Mouse (Mus musculus): ENCODE data around the gene Rtl1.
A peak's percentile ranks its signal among the peaks of the same experiment; 100 is the strongest.

Rtl1 gene

DNA sequence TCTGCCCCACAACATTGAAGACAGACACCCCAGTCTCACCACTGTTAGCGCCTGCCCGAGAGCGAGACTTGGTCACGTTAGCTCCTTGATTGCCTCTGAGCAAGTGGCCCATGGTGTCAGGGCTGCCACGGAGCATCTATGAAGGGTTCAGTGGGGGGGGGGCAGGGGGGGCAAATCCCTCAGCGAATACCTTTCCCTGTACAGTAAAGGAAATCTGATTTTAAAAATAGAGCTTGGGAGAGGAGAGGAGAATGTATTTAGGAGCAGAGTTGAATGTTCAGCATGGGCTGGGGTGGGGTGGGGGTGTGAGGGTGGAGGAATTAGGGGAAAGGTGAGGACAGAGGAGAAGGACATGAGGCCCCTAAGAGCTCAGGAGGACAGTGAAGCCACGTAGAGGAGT, at the start of gene Rtl1:
Rtl1 (minus strand) TSS at position 101 of the 400 bp plus-strand sequence.
- no peak for ATAC-seq (ENCODE audit: low TSS enrichment)

DNA sequence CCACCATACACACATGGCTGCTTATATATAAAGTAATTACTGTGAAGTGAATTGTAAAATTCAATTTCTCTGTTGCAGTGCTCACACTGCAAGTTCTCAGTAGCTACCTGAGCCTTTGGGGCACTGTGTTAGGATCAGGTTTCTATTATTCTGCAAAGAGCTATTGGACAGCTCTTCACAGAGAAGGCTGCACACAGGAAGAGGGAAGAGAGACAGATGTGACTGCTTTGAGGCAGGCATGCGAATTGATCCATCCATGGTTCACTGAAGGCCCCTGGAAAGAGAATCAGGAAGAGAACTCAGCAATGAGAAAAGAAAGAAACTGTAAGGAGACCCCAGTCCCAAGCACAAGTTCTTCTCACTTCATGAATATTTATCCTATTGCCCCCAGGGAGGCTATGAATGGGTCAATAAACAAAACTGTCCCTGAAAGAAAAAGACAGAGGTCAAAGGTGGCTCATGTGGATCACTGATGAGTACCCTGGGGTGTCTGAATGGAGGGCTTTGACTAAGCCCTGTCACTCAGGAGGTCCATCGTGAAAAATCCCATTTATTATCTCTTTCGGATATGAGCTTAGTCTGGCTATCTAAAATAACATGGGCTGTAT, 40.5 kb upstream of the Rtl1 start:
- ATAC-seq (ENCODE audit: low TSS enrichment): no peak

DNA sequence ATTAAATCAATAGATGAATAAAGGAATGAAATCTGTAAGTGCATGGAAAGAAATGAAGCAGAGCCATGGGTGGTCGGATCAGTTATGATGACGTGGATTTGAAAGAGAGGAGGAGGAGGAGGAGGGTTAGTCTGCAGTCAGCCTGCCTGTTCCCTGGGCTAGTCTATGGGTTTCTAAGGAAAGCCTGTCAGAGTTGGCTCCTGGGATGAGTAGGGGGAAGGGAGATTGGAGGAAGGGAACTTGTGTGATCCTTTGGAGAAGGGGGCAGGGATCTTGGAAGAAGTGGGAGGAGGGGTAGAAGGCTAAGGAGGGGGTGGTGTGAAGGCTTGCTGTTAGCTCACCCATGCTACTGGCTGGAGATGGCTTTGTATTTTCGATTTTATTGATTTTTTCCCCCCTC, 31.9 kb upstream of the Rtl1 start:
- no peak for ATAC-seq (ENCODE audit: low TSS enrichment)

DNA sequence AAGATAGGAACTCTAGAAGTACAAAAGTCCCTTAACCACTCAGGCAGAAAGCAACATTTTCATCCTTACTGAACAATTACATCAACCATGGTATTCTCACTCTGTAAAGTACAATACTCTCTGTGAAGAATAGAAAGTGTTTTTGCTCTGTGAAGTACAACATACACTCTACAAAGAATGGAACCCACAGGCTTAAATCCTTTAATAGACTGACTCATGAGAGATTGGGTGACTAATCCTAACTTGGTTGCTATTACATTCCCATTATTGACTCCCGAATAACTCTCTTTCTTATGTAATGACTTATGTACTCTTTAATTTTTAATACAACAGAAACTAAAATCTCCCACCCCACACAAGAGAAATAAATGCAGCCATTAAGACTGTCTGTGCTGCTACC, 28.8 kb upstream of the Rtl1 start:
- ATAC-seq (ENCODE audit: low TSS enrichment): no peak

DNA sequence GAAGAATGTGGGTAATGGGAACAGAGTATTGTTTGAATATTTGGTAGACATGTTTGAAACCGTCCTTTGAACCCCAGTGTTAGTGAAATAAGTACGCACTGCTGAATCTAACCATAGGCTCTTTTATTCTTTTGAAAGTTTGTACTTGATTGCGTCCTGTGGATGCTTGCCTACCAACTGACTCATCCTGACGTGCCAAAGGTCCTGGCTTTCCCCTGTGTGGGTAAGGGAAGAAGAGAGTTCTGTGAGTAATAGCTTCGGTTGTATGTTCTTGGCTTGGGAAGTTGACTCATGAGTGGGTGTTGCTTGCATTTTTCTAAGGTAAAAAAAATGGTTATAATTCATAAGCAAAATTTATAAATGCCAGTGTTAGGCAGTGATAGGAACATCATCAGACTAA, 26.8 kb upstream of the Rtl1 start:
- no peak for ATAC-seq (ENCODE audit: low TSS enrichment)

DNA sequence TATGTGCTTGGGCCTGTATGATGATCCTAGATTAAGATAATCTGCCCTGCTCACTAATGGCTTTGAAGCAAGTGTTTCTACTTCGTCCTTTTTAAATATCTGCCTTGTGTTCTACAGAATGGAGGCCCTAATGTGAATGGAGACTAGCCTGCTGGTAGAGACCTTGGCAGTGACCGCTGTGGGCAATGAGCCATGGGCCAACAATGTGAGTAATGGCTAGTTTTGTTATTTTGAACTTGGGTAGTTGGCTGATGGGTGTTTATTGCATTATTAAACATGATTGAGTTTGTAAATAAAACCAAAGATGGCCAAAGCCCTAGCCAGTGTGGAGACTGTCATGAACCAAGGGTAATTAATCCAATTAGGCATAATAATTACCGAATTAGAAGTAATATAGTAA, 20.1 kb upstream of the Rtl1 start:
- no peak for ATAC-seq (ENCODE audit: low TSS enrichment)

DNA sequence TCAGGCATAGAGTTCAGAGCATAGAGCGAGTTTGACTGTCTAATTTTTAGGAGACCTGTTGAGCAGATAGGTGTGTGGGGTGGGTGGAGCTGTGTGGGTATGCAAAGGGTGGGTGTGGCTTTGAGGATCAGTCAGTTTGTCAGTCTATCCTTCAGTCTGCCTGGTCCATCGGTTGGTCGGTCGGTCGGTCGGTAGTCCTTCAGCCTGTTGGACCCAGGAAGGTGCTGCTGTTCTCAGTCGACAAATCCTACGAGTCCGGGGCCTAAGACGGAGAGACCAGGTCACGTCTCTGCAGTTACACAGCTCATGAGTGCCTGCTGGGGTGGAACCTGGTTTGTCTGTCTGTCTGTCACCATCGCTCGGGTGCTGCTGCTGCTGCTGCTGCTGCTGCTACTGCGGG, 17.9 kb upstream of the Rtl1 start:
- no peak for ATAC-seq (ENCODE audit: low TSS enrichment)

DNA sequence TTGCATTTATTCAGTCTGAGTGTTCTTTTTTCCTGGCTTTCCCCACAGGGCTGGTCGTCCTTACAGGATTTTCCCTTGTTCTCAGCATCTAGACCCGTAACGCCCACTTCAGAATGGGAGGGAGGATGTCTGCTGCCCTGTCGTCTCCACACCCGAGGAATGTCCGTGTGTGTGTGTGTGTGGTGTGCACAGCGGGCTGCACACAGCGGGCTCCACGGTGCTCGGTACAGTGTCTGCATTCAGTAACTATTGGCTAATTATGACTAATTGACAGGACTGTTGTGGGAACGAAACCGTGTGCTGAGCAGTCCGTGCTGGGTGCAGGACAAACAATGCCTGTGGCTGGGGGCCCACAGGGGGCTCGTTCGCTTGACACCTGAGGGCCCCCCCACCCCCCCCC, 17.0 kb upstream of the Rtl1 start:
- no peak for ATAC-seq (ENCODE audit: low TSS enrichment)

DNA sequence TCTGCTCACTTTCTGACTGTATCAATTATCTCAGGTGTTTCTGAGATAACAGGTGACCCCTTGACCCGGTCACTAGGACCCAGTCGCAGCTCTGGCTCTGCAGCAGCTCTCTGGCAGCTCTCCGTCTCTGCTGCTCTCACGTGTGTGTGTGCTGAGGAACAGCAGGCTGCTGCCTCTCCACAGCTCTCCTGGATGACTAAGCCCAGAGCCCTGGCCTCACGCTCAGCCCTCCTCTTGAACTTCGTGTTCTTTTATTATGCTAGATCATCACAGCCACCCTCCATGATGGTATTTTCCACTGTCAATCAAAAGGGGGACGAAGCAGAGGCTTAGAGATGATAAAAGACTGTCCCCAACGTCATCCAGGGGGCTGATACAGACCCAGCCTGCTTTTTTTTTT, 15.2 kb upstream of the Rtl1 start:
- ATAC-seq (ENCODE audit: low TSS enrichment): peak; percentile 25

DNA sequence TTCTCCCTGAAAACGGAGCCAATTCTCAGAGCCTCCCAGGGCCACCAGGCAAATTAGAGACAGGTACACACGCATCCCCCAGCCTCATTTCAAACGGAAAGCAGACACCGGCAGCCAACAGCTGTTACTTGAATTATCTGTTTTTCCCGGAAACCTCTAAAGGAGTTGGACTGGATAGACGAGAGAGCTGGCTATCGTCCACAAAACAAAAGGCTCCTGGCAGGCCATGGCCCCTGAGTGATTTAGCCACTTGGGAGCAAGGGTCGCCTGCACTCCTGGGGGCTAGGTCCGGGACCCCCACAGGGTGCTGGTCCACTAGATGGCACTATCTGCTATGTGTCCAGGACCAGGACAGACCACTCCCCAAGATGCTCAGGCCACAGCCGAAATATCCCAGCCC, 14.3 kb upstream of the Rtl1 start:
- no peak for ATAC-seq (ENCODE audit: low TSS enrichment)

DNA sequence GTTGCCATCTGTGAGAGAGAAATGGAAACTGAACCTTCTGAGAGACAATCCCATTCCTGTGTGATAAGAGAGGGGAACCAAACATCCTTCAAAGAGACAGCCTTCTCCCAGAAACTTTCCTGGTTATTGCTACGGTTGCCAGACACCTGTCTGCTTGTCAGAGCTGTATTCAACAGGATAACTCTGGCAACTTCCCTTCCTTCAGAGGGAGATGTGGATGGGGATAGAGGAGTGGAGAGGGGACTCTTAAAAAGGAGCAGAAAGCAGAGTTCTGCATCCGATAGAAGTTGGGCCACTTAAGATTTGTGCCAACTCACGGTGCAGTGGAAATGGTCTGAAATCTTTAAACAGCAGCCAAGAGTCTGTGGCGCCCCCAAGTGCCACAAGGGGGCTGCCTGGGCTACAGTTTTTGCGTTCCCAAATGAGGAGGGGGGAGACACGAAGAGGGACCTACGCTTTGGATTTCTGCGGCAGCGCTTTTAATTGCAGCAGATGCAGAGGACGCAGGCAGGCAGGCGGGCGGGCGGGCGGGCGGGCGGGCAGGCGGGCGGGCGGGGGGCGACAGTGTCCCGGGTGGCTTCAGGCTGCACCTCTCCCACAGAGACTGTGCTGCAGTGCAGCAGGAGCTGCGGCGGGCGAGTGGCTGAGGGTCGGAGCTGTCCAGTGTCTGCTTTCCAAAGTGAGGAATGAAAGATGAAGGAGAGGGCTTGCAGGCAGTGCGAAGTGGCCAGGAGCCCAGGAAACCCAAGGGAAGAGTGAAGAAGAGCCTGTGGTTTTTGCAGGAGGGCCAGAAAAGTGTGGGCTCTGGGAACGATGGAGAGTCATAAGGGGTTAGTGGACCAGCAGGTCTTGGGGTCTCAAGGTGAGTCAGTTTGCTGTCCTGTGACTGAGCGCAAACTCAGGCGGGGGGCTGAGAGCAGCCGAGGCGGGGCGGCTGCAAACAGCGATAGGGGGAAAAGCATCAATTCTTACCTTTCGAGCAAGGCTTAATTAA, 12.6 kb upstream of the Rtl1 start:
- ATAC-seq (ENCODE audit: low TSS enrichment): no peak

DNA sequence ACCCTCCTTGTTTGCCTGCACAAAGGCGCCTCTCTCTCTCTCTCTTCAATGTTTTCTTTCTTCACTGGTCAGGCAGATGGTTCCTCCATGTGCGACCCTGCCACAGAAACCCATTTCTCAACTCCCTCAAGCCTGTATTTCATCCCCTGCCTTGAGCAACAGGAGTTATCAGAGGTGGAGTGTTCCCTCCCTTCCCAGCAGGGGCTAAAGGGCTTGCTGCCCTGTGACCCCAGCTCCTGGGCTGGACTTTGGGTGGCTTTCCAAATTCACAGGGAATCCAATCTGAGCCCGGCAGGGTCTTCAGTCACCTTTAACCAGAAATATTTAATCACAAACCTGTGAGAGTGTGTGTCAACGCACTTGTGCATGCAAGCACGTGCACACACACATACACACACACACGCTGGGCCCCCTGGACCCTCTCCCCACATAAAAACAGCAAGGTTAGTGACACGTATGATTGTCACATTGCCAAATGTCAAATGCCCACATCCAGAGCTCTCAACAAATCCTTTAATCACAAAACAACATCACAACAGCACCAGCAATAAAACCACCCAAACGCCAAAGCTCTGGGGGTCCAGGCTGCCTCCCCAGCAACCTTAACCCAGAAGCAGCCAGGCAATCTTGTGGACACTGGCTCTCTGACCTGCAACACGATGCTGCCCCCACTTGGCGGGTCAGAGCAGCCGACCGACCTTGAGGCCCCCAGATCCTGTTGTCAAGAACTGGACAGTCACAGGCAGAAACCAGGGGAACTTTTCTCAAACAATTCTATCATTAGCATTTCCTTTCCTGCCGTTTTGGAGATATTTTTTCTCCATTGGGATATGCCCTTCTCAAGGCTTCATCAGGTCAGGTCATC, 8.7 kb upstream of the Rtl1 start:
- no peak for ATAC-seq (ENCODE audit: low TSS enrichment)

DNA sequence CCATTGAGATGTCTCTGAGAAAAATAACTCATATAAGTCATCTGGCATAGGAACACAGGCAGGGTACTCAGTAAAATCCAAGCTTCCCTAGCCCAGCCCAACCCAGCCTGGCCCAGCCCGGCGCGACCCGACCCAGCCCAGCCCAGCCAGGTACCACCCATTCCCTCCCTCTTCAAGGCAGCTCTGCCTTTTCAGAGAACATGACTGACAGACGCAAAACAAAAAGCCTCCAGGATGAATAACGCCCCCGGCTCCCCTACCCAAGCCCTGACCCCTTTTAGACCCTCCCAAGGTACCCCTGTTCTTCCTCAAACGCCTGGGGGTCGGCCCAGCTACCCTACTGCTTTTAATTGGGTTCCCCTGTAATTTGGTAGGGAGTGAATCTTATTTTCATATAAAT, 7.8 kb upstream of the Rtl1 start:
- ATAC-seq (ENCODE audit: low TSS enrichment): no peak

DNA sequence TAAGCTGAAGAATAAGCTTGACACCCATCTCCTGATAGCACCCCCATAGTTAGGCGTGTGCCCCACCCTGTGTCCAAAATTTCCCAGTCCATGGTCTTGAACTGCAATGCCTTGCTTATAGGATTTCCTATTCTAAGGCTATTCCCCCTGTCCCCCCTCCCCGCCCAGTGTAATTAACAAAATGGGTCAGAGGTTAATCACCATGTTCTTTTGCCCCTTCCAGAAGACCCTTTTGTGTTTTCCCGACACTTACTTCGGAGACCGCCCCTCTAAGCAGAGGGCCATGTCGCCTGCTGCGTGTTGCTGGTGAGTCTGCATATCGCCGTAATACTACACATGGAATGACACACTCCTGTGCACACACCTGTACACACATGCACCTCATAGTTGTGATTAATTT, 7.1 kb upstream of the Rtl1 start:
- no peak for ATAC-seq (ENCODE audit: low TSS enrichment)

DNA sequence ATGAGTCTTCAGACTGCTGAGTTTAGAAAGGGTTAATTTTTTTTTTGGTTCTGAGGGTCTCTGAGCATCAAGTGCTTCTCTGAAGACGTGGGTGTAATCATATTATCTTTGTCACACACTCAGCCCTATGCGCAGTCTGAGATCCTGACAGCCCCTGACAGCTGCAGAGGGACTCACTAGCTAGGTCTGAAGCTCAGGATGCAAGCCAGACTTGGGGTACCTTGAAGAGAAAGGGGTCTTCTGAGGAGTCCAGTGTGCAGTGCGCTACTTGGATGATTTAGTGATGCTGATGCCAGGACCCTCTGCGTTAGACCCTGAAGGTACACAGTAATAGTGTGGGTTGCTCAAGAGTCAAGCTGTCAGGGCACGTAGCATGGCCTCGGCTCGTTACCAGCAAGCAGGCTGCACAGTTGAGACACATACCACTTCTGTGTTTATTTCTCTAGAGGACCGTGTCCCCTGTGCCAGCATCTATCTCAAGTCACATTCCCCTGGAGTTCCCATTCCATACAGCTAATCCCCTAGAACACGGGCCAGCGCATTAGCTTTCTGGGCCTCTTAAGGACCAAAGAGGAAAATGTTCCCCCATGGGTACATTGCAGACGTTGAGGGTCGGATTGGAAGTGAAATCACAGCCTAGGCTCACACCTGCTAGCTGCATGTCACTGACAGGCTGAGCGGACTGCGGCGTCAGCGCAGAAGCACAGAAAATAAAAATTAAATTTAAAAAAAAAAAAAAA, 5.0 kb upstream of the Rtl1 start:
- ATAC-seq (ENCODE audit: low TSS enrichment): no peak

DNA sequence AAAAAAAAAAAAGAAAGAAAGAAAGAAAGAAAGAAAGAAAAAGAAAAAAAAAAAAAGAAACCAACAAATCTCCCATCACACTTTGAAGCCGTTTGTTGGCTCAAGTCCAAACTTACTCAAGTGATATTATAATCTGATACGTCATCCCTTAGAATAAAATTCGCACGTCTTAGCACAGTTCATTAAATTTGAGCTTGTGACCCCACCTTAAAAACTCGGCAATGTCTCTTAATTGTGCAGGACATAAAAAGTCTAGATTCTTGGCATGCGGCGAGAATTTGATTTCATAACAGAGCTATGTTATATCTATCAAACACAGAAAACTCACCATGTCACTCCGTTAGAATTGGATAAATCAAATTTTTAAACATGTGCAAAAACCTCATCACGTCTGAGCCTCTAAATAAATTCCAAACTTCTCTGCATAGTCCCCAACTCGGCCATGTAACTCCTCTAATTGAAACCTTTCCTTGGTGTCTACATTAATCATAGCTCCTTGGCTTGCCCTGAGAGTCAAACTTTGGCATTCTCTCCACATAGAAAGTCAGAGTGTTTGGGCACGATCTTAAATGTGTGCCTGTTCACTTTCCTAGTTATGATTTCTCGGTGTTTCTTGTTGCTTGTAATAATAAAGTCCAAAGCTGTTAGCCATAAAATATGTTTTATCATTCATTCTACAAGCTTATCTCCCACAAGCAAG, 1.4 kb downstream of the Rtl1 start:
- ATAC-seq (ENCODE audit: low TSS enrichment): no peak

DNA sequence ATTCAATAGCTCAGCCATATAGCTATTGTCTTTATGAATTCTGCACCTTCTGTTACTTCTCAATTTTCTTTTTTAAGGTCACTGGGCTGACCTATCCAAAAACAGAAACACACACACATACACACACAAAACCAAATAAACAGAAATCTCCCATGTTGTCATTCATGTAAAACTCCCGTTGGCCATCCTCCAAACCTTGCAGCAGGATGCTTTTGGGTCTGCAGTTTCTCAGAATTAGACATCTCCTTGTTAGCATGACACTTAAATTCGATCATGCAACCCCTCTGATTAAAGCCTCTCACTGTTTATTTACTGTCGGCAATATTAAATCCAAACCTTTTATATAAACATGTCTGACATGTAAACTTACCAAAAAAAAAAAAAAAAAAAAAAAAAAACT, 3.4 kb downstream of the Rtl1 start:
- no peak for ATAC-seq (ENCODE audit: low TSS enrichment)

DNA sequence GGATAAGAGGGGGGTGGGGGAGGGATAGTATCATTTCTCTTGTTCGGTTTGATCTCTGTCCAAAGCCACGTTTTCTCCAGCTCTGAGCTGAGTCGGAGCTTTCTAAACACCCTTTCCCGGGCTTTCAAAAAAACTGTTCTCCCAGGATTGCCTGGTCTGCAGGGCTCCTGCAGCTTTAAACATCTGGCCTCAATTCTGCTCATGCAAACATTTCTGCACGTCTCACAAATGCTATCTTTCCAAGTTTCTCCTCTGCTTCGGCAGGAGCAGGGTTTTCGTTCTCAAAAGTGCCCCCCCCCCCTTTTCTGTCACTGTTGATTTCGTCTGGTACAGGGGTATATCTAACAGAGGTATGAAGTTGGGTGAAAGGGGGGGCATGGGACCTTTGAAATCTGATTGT, 3.9 kb downstream of the Rtl1 start:
- no peak for ATAC-seq (ENCODE audit: low TSS enrichment)

DNA sequence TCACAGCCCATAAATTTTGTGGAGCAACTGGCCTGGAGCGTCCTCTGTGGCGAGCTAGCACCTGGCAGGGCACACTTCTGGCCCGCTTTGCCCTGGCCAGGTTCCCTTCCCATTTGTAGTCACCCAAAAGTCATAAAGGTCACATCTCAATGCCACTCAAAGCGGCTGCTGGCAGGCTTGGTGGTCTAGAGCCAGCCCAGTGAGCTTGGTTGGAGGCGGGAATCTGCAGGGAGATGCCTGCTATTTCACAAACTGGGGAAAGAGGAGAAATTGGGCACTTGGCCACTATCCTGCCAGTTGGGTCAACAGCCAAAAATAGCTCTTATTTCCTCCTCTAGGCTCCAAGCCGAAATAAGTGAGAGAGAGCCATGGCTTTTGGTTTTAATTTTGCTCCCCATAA, 4.4 kb downstream of the Rtl1 start:
- no peak for ATAC-seq (ENCODE audit: low TSS enrichment)

DNA sequence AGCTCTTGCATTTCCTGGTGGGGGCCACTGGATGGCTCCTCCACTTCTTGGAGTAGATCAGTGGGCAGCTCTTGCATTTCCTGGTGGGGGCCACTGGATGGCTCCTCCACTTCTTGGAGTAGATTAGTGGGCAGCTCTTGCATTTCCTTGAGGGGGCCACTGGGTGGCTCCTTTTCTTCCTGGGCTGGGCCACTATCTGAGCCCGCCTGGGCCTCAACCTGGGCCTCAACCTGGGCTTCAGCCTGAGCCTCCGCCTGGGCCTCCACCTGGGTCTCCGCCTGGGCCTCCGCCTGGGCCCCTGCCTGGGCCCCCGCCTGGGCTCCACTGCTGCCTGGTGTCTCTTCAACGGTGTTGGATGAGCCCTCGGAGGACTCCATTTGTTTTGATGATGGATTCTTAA, 5.2 kb downstream of the Rtl1 start:
- ATAC-seq (ENCODE audit: low TSS enrichment): no peak

DNA sequence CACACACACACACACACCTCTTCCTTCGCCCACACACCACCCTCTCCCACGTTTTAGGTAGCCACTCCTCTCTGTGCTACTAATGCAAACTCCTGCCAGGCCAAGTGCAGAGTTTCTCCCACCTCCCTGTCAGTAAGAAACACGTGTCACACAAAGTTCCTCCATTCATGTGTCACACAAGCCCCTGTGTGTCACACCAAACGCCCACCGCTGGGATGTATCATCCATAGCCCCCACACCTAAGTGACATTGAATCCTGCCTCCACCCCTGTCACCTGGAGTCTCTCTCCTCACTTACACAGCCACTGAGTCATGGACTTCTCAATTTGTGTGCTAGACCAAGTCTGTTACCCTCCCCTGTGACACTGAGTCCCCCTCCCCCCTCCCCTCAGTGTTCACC, 17.9 kb downstream of the Rtl1 start:
- no peak for ATAC-seq (ENCODE audit: low TSS enrichment)
